Mouse (Mus musculus) right cerebral cortex, postnatal 25 days (tissue): ENCODE data around the gene Prl3d1.
"Not testable (repeated sequence)": the region's sequence is repeated elsewhere in the genome, so short reads cannot be mapped to it uniquely, and the experiment has no call there.

ENCODE experiments used
- DNase-seq: peaks from one replicate; pipeline ENCODE4 v3.0.0; 2022

Prl3d1 gene

GRCm38 (mm10) chr13:27093890-27094289 is at the start of gene Prl3d1:
Prl3d1 (plus strand) TSS chr13:27094190.
- DNase-seq: not testable (repeated sequence)

DNA sequence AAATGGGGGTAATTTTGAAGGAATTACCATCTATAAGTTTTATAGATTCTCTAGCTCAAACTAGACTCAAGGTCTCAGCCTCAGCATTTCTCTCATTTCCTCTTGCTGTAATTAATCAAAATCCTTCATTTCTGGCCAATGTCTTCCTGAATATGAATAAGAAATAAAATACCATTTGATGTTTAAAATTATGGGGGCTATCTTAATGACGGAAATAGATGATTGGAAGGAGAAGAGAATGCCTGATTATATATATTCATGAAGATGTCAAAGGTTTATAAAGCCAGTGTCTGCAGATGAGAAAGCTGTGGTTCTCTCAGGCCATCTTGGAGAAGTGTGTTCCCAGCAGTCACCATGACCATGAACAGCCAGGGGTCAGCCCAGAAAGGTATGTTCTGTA is 36.7 kb upstream of the Prl3d1 start, which contains the start of gene Prl:
TSS of gene Prl (plus strand) at position 301 of the 400 bp plus-strand sequence.
- DNase-seq: no peak

GRCm38 (mm10) chr13:27059177-27059576 is 34.8 kb upstream of the Prl3d1 start:
- DNase-seq: no peak

DNA sequence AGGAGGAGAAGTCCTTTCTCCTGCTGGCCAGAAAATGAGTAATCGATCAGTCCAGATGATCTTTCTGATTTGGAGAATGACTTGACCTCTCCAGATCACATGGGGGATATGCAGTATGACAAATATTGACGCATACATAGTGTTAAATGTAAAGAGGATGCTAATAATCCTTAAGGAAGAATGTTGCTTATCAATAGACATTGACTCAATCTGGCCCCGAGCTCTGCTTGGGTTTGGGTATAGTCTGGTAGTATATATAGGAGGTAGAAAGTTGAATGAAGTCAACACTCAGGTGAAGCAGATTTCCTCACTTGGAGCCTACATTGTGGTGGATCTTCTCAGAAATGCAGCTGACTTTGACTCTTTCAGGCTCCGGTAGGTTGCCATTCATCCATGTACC is 27.4 kb downstream of the Prl3d1 start, which contains the start of gene Prl3d2:
TSS of gene Prl3d2 (plus strand) at position 301 of the 400 bp plus-strand sequence.
- not testable (repeated sequence) for DNase-seq

- no peak for DNase-seq
Measured at GRCm38 (mm10) chr13:27148264-27148663, 54.3 kb downstream of the Prl3d1 start.
